Mouse (Mus musculus) bone marrow, adult 2 months (tissue): ENCODE results near the gene Sgta.

Experiments used
- CTCF ChIP-seq: fragments of 200-500 bp; IDR thresholded peaks from 2 replicates; pipeline ENCODE4 v1.5.1; 2011; ENCODE audit warnings: low read length, control low read depth; ENCODE audit not compliant: control insufficient read depth, insufficient read depth
- POLR2A ChIP-seq: fragments of 200-500 bp; IDR thresholded peaks from 2 replicates; pipeline ENCODE4 v1.6.1; 2011; ENCODE audit warnings: low read depth, mild to moderate bottlenecking, control low read depth, low read length, borderline replicate concordance; ENCODE audit not compliant: control insufficient read depth

GRCm38 (mm10) chr10:81062710-81063109, 2.7 kb upstream of the Sgta start:
- TF ChIP-seq CTCF (no peak), POLR2A (no peak)
